8 mouse cellular contexts compared by ENCODE assay signal in genomic region chr11:3650141-3650540, GRCm38 (mm10). TPM values are rescaled to one million over a fixed set of nuclear protein-coding genes. Genes with fewer than 3 reads are reported as not detected.
A peak's percentile ranks its signal among the peaks of the same experiment; 100 is the strongest.
DNase-seq lines count a peak whose midpoint lies in the region; ATAC-seq and TF ChIP-seq lines count a peak whose summit lies in the region.

No protein-coding gene starts in this region.

- no peak overlapping the region for H3K9ac ChIP-seq in forebrain, postnatal 0 days
- H3K9ac ChIP-seq in liver, embryonic 16.5 days (ENCODE audit: low read depth, low read length): peak overlapping the region; percentile 82; the same call in 1 of the 2 replicates

- no peak overlapping the region for H3ac ChIP-seq in C2C12 (ENCODE audit: control insufficient read depth, insufficient read length, low read depth)

- ATAC-seq in forebrain, postnatal 0 days: no peak
- no peak for ATAC-seq in liver, embryonic 16.5 days (ENCODE audit: low read depth)

- no peak for TF ChIP-seq CTCF in gastrocnemius, adult 2 months (IDR thresholded peaks at IDR 0.05)
- no peak for TF ChIP-seq CTCF in C2C12 (IDR thresholded peaks at IDR 0.05; ENCODE audit: control insufficient read depth, insufficient read depth, insufficient read length)
- no peak for TF ChIP-seq CTCF in forebrain, postnatal 0 days (IDR thresholded peaks at IDR 0.05; ENCODE audit: low read depth)

- H3K9me3 ChIP-seq in forebrain, postnatal 0 days (ENCODE audit: low read length): no peaks in the 10 kb centered on the region
- no peaks in the 10 kb centered on the region; the same call in 1 of the 2 replicates for H3K9me3 ChIP-seq in liver, embryonic 16.5 days (replicated peaks; ENCODE audit: control insufficient read depth, low read length)

- WGBS in forebrain, postnatal 0 days: 97% methylated on average over 6 of the region's 6 CpGs
- WGBS in liver, embryonic 16.5 days (ENCODE audit: insufficient replicate concordance): 83% methylated on average over 6 of the region's 6 CpGs

- H3K79me3 ChIP-seq in C2C12 (ENCODE audit: low read depth): peaks cover 86% of the 10 kb centered on the region

- no peak for DNase-seq in gastrocnemius, adult 2 months
- DNase-seq in gastrocnemius, adult 8-10 months (ENCODE audit: low spot score in 2 of 2): no peak
- no peak for DNase-seq in forebrain, postnatal 0 days
- no peak for DNase-seq in cerebellum, adult 9-11 months
- DNase-seq in embryo, embryonic 9.5 days (ENCODE audit: extremely low spot score): no peak
- DNase-seq in urinary bladder, adult 2 months (ENCODE audit: low spot score): no peak

- 0 out of 2 replicates have a peak overlapping the region, but pooled peaks have one; percentile 97 for H3K27ac ChIP-seq in gastrocnemius, adult 2 months
- no peak overlapping the region for H3K27ac ChIP-seq in forebrain, postnatal 0 days (ENCODE audit: low read depth, low read length)
- no peak overlapping the region for H3K27ac ChIP-seq in liver, embryonic 16.5 days (ENCODE audit: low read length)

- H3K36me3 ChIP-seq in C2C12 (ENCODE audit: control insufficient read depth, insufficient read depth): peaks cover 64% of the 10 kb centered on the region
- H3K36me3 ChIP-seq in forebrain, postnatal 0 days (ENCODE audit: insufficient read depth): peaks cover 16% of the 10 kb centered on the region
- H3K36me3 ChIP-seq in liver, embryonic 16.5 days (ENCODE audit: control insufficient read depth, insufficient read depth): peaks cover 11% of the 10 kb centered on the region

- intact Hi-C loops in gastrocnemius, adult 2 months (cut with DNase I): no loop called here

- peak overlapping the region; percentile 99 for H3K4me3 ChIP-seq in gastrocnemius, adult 2 months
- peak overlapping the region; percentile 76 for H3K4me3 ChIP-seq in C2C12 (ENCODE audit: insufficient read depth, poor library complexity, severe bottlenecking)
- peak overlapping the region; percentile 94 for H3K4me3 ChIP-seq in forebrain, postnatal 0 days (ENCODE audit: low read depth, low read length)
- peak overlapping the region; percentile 94 for H3K4me3 ChIP-seq in liver, embryonic 16.5 days (ENCODE audit: low read depth, low read length)

- no peaks in the 10 kb centered on the region for H3K27me3 ChIP-seq in C2C12 (ENCODE audit: control insufficient read depth, insufficient read depth, insufficient read length)
- no peaks in the 10 kb centered on the region for H3K27me3 ChIP-seq in forebrain, postnatal 0 days (ENCODE audit: insufficient read depth, low read length)
- no peaks in the 10 kb centered on the region for H3K27me3 ChIP-seq in liver, embryonic 16.5 days (ENCODE audit: control insufficient read depth, insufficient read depth, low read depth, low read length)

- peaks cover 97% of the 10 kb centered on the region for H3K79me2 ChIP-seq in C2C12 (ENCODE audit: control insufficient read depth, insufficient read depth)

- H3K4me2 ChIP-seq in forebrain, postnatal 0 days (ENCODE audit: low read depth): peak overlapping the region; percentile 85
- H3K4me2 ChIP-seq in liver, embryonic 16.5 days (ENCODE audit: low read depth, low read length): peak overlapping the region; percentile 99

- peaks cover 11% of the 10 kb centered on the region for H3K4me1 ChIP-seq in forebrain, postnatal 0 days (ENCODE audit: insufficient read depth)
- peaks cover 13% of the 10 kb centered on the region for H3K4me1 ChIP-seq in liver, embryonic 16.5 days (ENCODE audit: control insufficient read depth, low read depth, low read length)

TF ChIP-seq in C2C12, 6 proteins besides CTCF, POLR2A, EP300 and RAD21:
- TF ChIP-seq CEBPB (IDR thresholded peaks at IDR 0.05; ENCODE audit: low read depth): no peak
- no peak for TF ChIP-seq FOSL1 (IDR thresholded peaks at IDR 0.05; ENCODE audit: insufficient read depth, low read length, poor library complexity, severe bottlenecking)
- no peak for TF ChIP-seq USF1 (IDR thresholded peaks at IDR 0.05; ENCODE audit: low read depth)
- TF ChIP-seq MYOD1 (IDR thresholded peaks at IDR 0.05; ENCODE audit: control insufficient read depth, insufficient read length, low read depth): no peak
- TF ChIP-seq MYOG (IDR thresholded peaks at IDR 0.05; ENCODE audit: control insufficient read depth, extremely low read depth, insufficient read length): no peak
- TF ChIP-seq MAX (IDR thresholded peaks at IDR 0.05): no peak
TF ChIP-seq in C2C12: peak in this region for 0.

RNA-seq across cellular contexts. Expression of gene Morc2a, which starts 1.1 kb away (rescaled TPM):
- total RNA-seq in gastrocnemius, adult 2 months (2021): 10 to 100 TPM; 18.4 to 20.3 TPM
- total RNA-seq in gastrocnemius, adult 8-10 months (2022): 10 to 100 TPM; 17.1 to 23.4 (median 19.6) TPM
- polyA plus RNA-seq in C2C12 (2012; fragmentation: generic; extraction: Trizol): 21.7 TPM
- 53.9 and 61.6 TPM in 2 replicates for total RNA-seq in forebrain, postnatal 0 days (2014; rRNA removed)
- polyA plus RNA-seq in forebrain, postnatal 0 days (2015; fragmentation: Nextera tagmentation; extraction: Ambion mirVana): 12.6 and 21.1 TPM in 2 replicates
- polyA plus RNA-seq in liver, embryonic 16.5 days (2015; fragmentation: Nextera tagmentation; extraction: Ambion mirVana): 5.8 and 6.0 TPM in 2 replicates
- 16.2 and 20.3 TPM in 2 replicates for polyA plus RNA-seq in urinary bladder, adult 2 months (2012; rRNA removed)
